Mouse (Mus musculus): Measurements from ENCODE around the gene Rab11a. TPM values are rescaled to one million over a fixed set of nuclear protein-coding genes. Genes with fewer than 3 reads are reported as not detected.

Rab11a gene
- polyA plus RNA-seq, 2 experiments, result 89.6 to 243 TPM

DNA sequence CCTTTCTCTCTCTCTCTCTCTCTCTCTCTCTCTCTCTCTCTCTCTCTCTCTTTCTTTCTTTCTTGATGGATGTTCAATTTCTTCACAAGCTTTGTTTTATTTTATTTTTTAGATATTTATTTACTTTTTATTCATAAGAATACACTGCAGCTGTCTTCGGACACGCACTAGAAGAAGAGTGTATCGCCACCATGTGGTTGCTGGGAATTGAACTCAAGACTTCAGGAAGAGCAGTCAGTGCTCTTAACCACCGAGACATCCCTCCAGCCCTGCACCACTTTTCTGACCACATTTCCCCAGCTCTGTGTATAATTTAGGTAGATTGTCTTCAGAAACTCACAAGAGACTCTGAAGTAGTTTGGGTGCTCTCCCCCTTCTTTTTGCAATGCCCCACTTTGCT is 36.4 kb upstream of the Rab11a start:
- H3K36me3 ChIP-seq (replicated peaks; ENCODE audit: control insufficient read depth, insufficient read depth, low read depth), result no peaks in the 10 kb centered on the region
- no peaks in the 10 kb centered on the region for H3K27me3 ChIP-seq (ENCODE audit: control insufficient read depth, insufficient read depth, low read length)
- no peak overlapping the region for H3K4me3 ChIP-seq (ENCODE audit: insufficient read depth in 1 of 2, low read depth in 2 of 2, low read length in 2 of 2)
- DNase-seq (ENCODE audit: low read depth in 3 of 3, low spot score in 3 of 3) (no peak), ATAC-seq (ENCODE audit: insufficient read depth) (no peak)
- H3K9me3 ChIP-seq (ENCODE audit: control insufficient read depth, low read length), result no peaks in the 10 kb centered on the region
- no peak overlapping the region for H3K4me2 ChIP-seq (ENCODE audit: low read depth)
- 30% methylated on average over 4 of the region's 4 CpGs for WGBS (ENCODE audit: insufficient replicate concordance)
- no peak overlapping the region for H3K9ac ChIP-seq (replicated peaks)
- TF ChIP-seq EP300 (IDR thresholded peaks at IDR 0.05; ENCODE audit: low read depth), result no peak
- TF ChIP-seq CTCF (IDR thresholded peaks at IDR 0.05; ENCODE audit: low read depth), result peak; percentile 29
- peak overlapping the region; percentile 41; the same call in 1 of the 2 replicates for H3K27ac ChIP-seq
- H3K4me1 ChIP-seq (replicated peaks; ENCODE audit: control insufficient read depth in 2 of 2, insufficient read depth in 2 of 2, low read length in 1 of 2), result peaks cover 0 to 13% of the 10 kb centered on the region in 2 experiments; a peak in 2 of 4 replicates

DNA sequence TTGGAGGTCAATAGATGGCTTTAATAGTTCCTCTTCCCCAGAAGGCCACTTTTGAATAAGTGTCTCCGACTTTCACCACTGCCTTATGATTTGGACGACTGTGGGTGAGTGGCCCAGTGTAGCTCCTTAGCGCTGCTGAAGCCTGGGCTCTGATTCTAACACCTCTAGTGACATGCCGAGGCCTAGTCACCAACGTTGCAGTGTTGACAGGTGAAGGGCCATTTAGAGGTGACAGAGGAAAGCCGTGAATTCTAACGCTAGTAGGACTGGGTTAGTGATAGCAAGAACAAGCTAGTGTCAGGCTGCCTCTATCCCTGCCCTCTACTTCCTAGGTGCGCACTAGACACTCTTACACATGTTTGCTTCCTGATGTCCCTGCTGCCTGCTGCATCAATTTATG is 35.7 kb upstream of the Rab11a start:
- no peak overlapping the region for H3K9ac ChIP-seq (replicated peaks)
- DNase-seq (ENCODE audit: low read depth in 3 of 3, low spot score in 3 of 3) (no peak), ATAC-seq (ENCODE audit: insufficient read depth) (no peak)
- WGBS (ENCODE audit: insufficient replicate concordance), result 68% methylated on average over 8 of the region's 8 CpGs
- H3K9me3 ChIP-seq (ENCODE audit: control insufficient read depth, low read length), result no peaks in the 10 kb centered on the region
- H3K4me1 ChIP-seq (replicated peaks; ENCODE audit: control insufficient read depth in 2 of 2, insufficient read depth in 2 of 2, low read length in 1 of 2), result peaks cover 0 to 13% of the 10 kb centered on the region in 2 experiments; a peak in 2 of 4 replicates
- H3K27ac ChIP-seq, result no peak overlapping the region
- no peak overlapping the region for H3K4me2 ChIP-seq (ENCODE audit: low read depth)
- no peak for TF ChIP-seq EP300 (IDR thresholded peaks at IDR 0.05; ENCODE audit: low read depth)
- no peak for TF ChIP-seq CTCF (IDR thresholded peaks at IDR 0.05; ENCODE audit: low read depth)
- H3K4me3 ChIP-seq (ENCODE audit: insufficient read depth in 1 of 2, low read depth in 2 of 2, low read length in 2 of 2), result no peak overlapping the region
- no peaks in the 10 kb centered on the region for H3K36me3 ChIP-seq (replicated peaks; ENCODE audit: control insufficient read depth, insufficient read depth, low read depth)
- no peaks in the 10 kb centered on the region for H3K27me3 ChIP-seq (ENCODE audit: control insufficient read depth, insufficient read depth, low read length)

DNA sequence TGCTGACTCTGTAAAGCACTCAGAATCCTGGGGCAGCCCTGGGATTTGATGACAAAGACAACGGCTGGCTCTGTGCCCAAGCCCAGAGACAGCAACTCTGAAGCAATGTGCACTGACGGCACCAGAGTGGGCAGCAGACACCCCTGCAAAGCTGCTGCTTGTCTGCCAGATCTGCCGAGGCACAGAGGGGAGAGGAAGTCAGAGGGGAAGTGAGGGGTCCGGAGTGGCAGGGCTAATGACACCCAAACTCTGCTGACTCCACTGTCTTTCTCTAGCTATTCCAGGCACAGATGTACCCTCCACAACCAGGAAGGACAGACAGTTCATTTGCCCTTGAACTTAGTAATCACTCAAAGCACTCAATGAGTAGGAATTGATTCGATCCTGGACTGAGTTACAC is 33.7 kb upstream of the Rab11a start:
- no peak overlapping the region for H3K27ac ChIP-seq
- H3K36me3 ChIP-seq (replicated peaks; ENCODE audit: control insufficient read depth, insufficient read depth, low read depth), result no peaks in the 10 kb centered on the region
- ATAC-seq (ENCODE audit: insufficient read depth), result peak; percentile 45; the same call in 1 of the 2 replicates
- 18% methylated on average over 5 of the region's 5 CpGs for WGBS (ENCODE audit: insufficient replicate concordance)
- no peak overlapping the region for H3K4me2 ChIP-seq (ENCODE audit: low read depth)
- no peak overlapping the region for H3K9ac ChIP-seq (replicated peaks)
- no peaks in the 10 kb centered on the region for H3K9me3 ChIP-seq (ENCODE audit: control insufficient read depth, low read length)
- no peak for DNase-seq (ENCODE audit: low read depth in 3 of 3, low spot score in 3 of 3)
- H3K27me3 ChIP-seq (ENCODE audit: control insufficient read depth, insufficient read depth, low read length), result no peaks in the 10 kb centered on the region
- no peak overlapping the region for H3K4me3 ChIP-seq (ENCODE audit: insufficient read depth in 1 of 2, low read depth in 2 of 2, low read length in 2 of 2)
- peaks cover 0 to 12% of the 10 kb centered on the region in 2 experiments; a peak in 2 of 4 replicates for H3K4me1 ChIP-seq (replicated peaks; ENCODE audit: control insufficient read depth in 2 of 2, insufficient read depth in 2 of 2, low read length in 1 of 2)
- TF ChIP-seq CTCF (IDR thresholded peaks at IDR 0.05; ENCODE audit: low read depth), result no peak
- no peak for TF ChIP-seq EP300 (IDR thresholded peaks at IDR 0.05; ENCODE audit: low read depth)

DNA sequence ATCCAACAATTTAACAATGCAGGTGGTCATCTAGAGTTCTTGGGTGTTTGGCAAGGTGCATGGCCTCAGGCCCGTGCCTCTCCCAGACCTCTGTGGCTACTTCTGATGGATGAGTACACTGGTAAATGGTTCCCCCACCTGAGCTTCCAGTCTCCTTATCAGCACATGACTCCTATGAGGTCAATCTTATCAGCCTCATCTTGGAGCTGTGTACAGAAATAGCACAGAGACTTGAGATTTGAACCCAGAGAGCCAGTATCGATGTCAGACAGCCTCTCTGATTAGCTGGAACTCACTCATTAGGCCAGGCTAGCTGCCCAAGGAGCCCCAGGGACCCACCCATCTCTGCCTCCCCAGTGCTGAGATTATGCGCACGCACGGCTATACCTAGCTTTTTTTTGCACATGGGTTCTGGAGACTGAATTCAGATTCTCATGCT is 32.9 kb upstream of the Rab11a start:
- Histone ChIP-seq H3K27me3 (ENCODE audit: control insufficient read depth, insufficient read depth, low read length) (no peaks in the 10 kb centered on the region), H3K9me3 (ENCODE audit: control insufficient read depth, low read length) (no peaks in the 10 kb centered on the region), H3K27ac (no peak overlapping the region), H3K9ac (replicated peaks) (no peak overlapping the region), H3K4me3 (ENCODE audit: insufficient read depth in 1 of 2, low read depth in 2 of 2, low read length in 2 of 2) (no peak overlapping the region), H3K4me2 (ENCODE audit: low read depth) (no peak overlapping the region), H3K36me3 (replicated peaks; ENCODE audit: control insufficient read depth, insufficient read depth, low read depth) (no peaks in the 10 kb centered on the region), H3K4me1 (replicated peaks; ENCODE audit: control insufficient read depth in 2 of 2, insufficient read depth in 2 of 2, low read length in 1 of 2) (peaks cover 0 to 11% of the 10 kb centered on the region in 2 experiments; a peak in 2 of 4 replicates)
- ATAC-seq (ENCODE audit: insufficient read depth), result no peak
- TF ChIP-seq EP300 (IDR thresholded peaks at IDR 0.05; ENCODE audit: low read depth) (no peak), CTCF (IDR thresholded peaks at IDR 0.05; ENCODE audit: low read depth) (no peak)
- 58% methylated on average over 5 of the region's 5 CpGs for WGBS (ENCODE audit: insufficient replicate concordance)
- DNase-seq (ENCODE audit: low read depth in 3 of 3, low spot score in 3 of 3), result no peak

DNA sequence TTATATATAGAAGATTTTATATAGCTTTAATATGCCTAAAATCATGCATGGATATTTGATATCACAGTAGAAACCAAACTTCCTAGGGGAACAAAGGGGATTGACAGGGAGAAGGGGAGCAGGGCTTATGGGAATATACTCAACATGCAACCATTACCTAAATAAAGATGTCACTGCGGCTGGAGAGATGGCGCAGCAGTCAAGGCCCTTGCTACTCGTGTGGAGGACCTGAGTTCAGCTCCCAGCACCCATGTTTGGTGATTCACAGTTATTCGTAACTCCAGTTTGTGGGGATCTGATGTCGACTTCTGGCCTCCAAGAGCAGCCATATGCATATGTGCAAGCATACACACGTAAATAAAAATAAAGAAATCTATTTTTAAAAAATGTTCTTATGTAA is 32.4 kb upstream of the Rab11a start:
- Histone ChIP-seq H3K27ac (no peak overlapping the region), H3K4me3 (ENCODE audit: insufficient read depth in 1 of 2, low read depth in 2 of 2, low read length in 2 of 2) (no peak overlapping the region), H3K9ac (replicated peaks) (no peak overlapping the region), H3K36me3 (replicated peaks; ENCODE audit: control insufficient read depth, insufficient read depth, low read depth) (no peaks in the 10 kb centered on the region), H3K27me3 (ENCODE audit: control insufficient read depth, insufficient read depth, low read length) (no peaks in the 10 kb centered on the region), H3K9me3 (ENCODE audit: control insufficient read depth, low read length) (no peaks in the 10 kb centered on the region), H3K4me2 (ENCODE audit: low read depth) (no peak overlapping the region), H3K4me1 (replicated peaks; ENCODE audit: control insufficient read depth in 2 of 2, insufficient read depth in 2 of 2, low read length in 1 of 2) (peaks cover 0 to 6% of the 10 kb centered on the region in 2 experiments; a peak in 1 of 4 replicates)
- TF ChIP-seq EP300 (IDR thresholded peaks at IDR 0.05; ENCODE audit: low read depth) (no peak), CTCF (IDR thresholded peaks at IDR 0.05; ENCODE audit: low read depth) (no peak)
- ATAC-seq (ENCODE audit: insufficient read depth) (no peak), DNase-seq (ENCODE audit: low read depth in 3 of 3, low spot score in 3 of 3) (no peak)
- 74% methylated on average over 6 of the region's 6 CpGs for WGBS (ENCODE audit: insufficient replicate concordance)
